Mouse (Mus musculus) frontal cortex, adult (tissue): Measurements from ENCODE around the gene Akp3.

Experiments used
- ATAC-seq: cut with Nextera tagmentation; 2 replicates; pipeline ENCODE4 v1.9.2; 2017; ENCODE audit warnings: mild to moderate bottlenecking, moderate library complexity, mixed read lengths; ENCODE audit not compliant: low TSS enrichment

The Akp3 gene

DNA sequence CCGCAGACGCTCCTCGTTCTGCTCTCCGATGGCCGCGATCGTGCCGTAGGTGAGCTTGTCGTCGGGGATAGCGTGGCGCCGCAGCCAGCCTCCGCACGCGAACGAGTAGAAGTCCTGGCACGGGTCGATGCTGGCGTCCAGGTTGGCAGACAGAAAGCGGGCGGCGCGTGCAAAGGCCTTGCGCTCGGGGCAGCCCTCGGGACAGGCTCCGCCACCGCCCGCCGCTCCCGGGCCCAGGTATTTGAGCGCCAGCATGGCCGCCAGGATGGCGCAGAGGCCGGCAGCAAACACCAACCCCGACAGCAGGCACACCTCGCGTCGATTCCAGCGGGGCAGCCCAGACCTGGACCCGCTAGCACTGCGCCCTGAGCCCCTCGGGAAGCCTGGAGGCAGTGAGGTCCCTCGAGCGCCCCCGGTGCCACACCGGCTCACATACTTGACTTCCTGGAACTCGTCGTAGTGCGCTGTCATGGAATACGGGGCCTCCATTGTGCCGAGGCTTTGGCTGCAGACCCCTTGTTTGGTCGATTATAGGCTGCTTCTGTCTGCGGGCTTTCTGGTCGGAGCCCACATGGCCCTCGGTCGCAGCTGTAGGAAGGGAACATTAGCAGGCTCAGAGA is 29.8 kb downstream of the Akp3 start:
- no peak for ATAC-seq

DNA sequence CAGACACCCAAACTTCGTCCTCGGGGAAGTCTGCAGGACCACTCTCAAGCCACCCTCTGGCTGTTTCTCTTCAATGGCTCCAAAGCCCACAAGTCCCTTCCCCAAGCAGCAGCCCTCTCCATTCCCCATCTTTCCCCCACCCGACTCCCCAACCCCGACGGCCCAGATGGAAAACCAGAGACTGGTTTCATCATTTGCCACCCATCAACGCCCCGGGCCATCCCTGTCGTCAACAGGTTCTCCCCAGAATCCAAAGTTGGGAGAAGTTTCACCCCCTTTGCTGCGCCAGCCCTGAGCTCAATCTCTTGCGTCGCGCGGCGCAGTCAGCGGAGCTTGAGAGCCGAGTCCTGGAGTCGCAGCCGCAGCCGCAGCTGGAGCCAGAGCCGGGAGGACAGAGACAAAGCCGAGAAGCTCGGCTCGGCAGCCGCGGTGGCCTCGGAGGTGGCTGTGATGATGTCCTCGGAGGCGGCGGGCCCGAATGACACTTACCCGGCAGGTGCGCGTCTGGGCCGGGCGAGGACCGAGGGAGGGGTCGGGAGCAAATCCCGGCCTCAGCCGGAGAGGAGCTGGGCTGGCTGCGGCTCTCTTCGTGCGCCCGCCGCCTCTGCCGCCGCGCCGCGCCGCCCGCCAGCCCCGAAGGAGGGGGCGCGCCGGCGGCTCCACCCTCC is 30.9 kb downstream of the Akp3 start:
- peak; percentile 72 for ATAC-seq

DNA sequence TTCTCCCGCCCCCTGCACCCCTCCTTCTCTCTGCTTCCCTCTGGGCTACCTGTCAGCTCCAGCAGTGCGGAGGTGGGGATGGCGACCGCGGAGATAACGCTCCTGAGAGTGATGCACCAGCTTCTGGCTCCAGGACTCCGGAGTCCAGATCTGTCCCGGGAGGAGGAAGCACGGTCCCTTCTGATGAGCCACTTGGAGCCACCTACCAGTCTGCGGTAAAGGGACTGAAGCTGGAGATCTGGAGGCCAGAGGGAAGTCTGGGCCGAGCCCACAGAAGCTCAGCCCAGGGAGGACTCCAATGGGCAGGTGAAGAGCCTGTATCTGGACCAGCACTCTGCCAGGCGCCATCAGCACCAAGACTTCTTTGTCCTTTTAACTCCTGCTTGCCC is 31.4 kb downstream of the Akp3 start, which contains the start of gene Ecel1:
Gene Ecel1 (minus strand): TSS at position 323 of the 389 bp plus-strand sequence.
- ATAC-seq = peak; percentile 55; the same call in 1 of the 2 replicates

DNA sequence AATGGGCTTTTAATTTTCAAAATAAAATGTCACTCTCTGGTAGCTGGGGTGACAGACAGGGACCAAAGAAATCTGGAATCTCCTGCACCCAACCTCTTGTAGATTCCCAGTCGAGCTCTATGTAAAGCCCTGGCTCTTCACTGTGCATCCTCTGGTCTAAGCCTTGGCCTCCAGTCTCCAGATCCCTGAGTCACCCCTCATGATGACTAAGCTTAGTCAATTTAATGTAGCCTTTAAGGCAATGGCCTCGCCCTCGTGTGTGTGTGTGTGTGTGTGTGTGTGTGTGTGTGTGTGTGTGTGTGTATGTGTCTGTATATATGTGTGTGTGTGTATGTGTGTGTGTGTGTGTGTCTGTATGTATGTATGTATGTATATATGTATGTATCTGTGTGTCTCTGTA is 34.6 kb downstream of the Akp3 start:
- no peak for ATAC-seq

DNA sequence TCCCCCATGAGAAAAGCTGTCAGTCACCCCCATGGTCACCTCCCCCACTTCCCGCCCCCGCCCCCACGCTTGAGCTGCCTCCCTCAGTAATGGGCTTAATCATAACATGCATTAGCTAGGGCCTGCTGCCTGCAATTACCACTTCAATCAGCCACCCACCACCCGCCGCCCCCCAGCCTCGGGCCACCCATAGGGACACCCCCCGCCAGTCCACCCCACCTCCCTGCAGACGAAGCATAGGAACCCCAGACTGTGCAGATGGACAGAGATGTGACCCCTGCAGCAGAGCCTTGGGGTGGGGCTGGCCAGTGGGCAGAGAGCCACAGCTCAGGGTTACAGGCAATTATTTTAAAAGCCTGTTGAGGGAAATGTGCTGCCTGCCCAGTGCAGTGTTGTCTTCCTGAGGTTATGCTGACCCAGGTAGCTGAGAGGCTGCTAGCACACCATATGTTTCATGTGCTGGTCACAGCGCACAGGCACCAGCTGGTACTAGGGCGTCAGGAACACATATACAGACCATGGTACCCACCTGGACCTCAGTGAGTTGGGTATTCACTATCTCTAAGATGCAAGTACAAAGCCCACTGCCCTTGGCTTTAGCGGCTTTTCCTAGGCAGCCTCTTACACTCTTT is 39.5 kb downstream of the Akp3 start:
- no peak for ATAC-seq

DNA sequence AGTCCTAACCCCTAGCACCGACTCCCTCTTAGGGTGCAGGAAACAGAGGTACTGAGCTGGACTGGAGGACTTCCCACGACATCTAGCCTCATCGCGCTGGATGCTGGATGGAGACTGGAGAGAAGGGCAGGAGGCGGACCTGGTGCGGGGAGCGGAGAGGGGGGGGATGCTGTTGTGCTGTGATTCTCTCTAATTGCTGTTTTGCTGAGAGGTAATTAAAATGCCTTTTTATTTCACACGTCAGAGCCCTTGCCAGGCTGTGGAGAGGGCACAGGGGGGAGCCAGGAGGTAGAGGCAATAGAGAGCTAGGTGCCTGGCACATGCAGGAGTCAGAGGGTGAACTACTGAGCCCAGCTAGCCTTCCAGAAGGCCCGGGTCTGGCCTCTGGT is 40.0 kb downstream of the Akp3 start:
- ATAC-seq = no peak

DNA sequence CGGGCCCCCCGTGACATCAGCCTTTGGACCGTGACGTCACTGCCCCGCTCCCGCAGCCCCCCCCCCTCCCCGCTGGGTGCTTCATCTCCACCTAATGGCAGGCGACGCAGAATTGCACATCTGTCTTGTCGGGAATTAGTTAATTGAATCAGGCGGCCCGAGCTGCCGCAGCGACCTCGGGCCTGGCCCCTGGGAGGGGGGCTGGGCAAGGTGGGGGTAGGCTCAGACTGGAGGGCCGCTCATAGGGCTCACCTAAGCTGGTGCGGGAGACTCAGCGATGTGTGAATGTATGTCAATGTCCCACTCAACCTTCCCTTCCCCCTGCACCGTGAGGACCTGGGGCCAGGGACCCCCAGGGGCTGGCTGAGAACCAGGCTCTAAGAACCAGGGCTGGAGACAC is 45.7 kb downstream of the Akp3 start:
- ATAC-seq = no peak

DNA sequence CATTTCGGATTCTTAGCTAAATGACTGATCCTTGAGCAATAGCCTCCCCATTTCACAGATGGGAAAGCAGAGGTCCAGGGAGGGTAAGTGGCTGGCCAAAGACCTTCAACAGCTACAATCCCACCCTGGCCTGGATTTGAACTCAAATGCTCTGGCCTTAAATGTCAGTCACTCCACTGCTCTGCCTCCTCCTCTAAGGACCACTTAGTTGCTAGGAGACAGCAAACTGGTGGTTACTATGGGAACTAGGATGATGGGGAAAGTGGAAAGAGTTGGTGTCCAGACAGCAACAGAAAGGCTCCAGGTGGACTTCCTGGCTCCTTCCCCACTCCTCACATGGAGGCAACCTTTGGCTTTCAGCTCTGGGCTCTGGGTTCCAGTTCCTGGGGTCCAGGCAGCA is 46.5 kb downstream of the Akp3 start:
- ATAC-seq = no peak

DNA sequence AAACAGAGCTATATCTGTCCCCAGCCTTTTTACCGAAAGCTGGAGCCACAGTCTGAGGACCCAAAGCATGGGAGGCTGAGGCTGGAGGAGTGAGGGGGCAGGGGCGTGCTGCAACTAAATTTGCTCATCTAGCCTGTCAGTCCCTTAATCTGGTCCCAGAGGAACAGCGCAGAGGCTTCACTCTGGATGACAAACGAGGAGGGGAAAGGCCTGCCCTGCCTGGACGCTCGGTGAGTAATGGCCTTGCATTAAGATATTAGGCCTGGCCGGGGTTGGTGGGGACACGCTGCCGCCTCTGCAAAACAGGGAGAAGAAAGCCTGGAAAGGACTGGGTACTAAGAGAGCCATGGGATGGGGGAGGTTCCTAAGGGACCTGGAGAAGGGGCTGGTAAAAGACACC is 47.5 kb downstream of the Akp3 start:
- no peak for ATAC-seq

DNA sequence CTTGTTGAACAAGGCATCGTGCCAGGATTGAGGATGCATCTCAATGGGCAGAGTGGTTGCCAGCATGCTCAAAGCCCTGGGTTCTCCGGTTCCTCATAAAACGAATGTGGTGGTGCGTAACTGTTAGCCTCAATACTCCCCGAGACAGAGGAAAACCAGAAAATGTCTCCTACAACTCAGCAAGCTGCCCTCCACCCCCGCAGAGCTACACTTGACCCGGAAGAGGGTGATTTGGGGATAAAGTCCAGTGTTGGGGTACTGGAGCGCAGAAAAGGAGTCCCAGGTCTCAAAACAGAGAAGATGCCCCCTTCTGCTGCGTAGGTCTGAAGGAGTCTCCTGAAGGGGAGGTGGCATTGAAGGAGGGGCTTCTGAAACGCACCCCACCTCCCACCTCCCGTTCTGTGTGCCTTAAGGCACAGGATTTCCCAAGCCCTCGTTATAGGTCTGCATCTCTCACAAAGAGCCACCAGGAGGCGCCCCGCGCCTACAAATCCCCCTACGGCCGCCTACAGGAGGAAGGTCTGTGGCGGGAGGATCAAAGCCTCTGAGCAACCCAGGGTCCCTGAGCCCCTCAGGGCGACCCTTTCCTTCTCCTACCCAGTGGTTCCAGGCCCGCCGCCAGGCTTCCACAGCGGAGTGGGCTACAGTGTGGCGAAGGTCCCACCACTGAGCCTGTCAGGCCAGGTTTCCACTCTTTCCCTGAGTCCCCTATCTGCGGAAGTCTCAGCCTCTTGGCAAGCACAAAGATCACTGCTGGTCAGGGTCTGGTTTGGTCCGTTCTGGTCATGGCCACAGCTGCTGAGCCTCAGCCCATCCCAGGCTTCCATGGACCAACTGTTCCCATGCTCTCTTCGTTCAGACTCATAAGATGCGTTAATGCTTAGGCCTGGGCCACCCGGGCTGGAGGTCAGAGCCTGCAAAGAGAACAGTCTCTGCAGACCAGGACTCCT is 49.5 kb downstream of the Akp3 start:
- peak; percentile 57; the same call in 1 of the 2 replicates for ATAC-seq

DNA sequence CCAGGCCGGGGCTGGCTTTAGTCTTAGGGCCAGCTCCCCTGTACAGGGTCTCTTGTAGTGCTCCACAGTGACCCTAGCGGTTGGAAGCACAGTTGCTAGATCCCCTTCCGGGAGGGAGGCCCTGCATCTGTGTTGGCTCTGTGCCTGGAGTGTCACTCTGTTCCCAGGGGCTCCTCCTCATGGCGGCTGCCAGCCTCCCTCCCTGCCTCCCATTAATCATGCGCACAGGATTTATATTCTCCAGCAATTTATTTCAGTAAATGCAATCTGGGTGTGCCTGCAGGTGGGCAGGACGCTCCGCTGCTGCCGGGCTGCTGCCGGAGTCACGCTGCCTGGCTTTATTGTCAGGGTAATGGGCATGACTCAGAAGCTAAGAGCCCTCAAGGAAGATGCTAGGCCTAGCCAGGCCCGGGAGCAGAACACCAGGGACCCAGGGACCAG is 51.1 kb downstream of the Akp3 start:
- peak; percentile 59; the same call in 1 of the 2 replicates for ATAC-seq
